Mouse (Mus musculus) thymus, adult 2 months (tissue): ENCODE data around the gene Map4k3.

Experiments
- CTCF ChIP-seq: fragments of 200-500 bp; IDR thresholded peaks from 2 replicates; pipeline ENCODE4 v1.5.1; 2012; ENCODE audit warnings: mild to moderate bottlenecking, control low read depth, low read length, moderate library complexity, borderline replicate concordance; ENCODE audit not compliant: control insufficient read depth, poor library complexity, insufficient read depth; ENCODE audit errors: extremely low read depth
- POLR2A ChIP-seq: fragments of 200-500 bp; IDR thresholded peaks from 2 replicates; pipeline ENCODE4 v1.6.1; 2012; ENCODE audit warnings: mild to moderate bottlenecking, low read length, control low read depth, moderate library complexity; ENCODE audit not compliant: control insufficient read depth, poor library complexity, insufficient read depth; ENCODE audit errors: extremely low read depth

GRCm38 (mm10) chr17:80693707-80694106 is 34.6 kb downstream of the Map4k3 start:
- no peak for TF ChIP-seq CTCF
- no peak for TF ChIP-seq POLR2A
